In genomic region chr3:122635246-122635645, GRCm38 (mm10) we compare ENCODE assay signal across 10 mouse cellular contexts. TPM values are rescaled to one million over a fixed set of nuclear protein-coding genes. Genes with fewer than 3 reads are reported as not detected.
DNase-seq lines count a peak whose midpoint lies in the region; ATAC-seq and TF ChIP-seq lines count a peak whose summit lies in the region.
"Had no signal": no experiment of that assay in that cellular context is flagged by ENCODE, and none has a peak within 500 bp of the region (broad histone marks: within the 10 kb centered on the region; RNA-seq: fewer than 3 reads in every experiment).

No protein-coding gene starts in this region.

- peaks cover 8% of the 10 kb centered on the region; the same call in 1 of the 2 replicates for H3K4me1 ChIP-seq in limb, embryonic 14.5 days (ENCODE audit: control insufficient read depth, insufficient read depth, low read length)

- 0 out of 2 replicates have a peak overlapping the region, but pooled peaks have one; percentile 1 for H3K4me2 ChIP-seq in limb, embryonic 14.5 days (replicated peaks; ENCODE audit: low read depth, low read length, severe bottlenecking)
- H3K4me2 ChIP-seq: hindbrain, embryonic 15.5 days had no signal

- ATAC-seq in common myeloid progenitor, adult 5-6 weeks (replicated peaks; ENCODE audit: low read depth, poor library complexity, severe bottlenecking) = 0 out of 2 replicates have a peak, but pooled peaks have one; percentile 16
- ATAC-seq in limb, embryonic 14.5 days (ENCODE audit: low FRiP score, low read depth) = no peak
- no peak for ATAC-seq in megakaryocyte progenitor cell, adult 5-6 weeks (replicated peaks; ENCODE audit: poor library complexity)

- no peaks in the 10 kb centered on the region for H3K9me3 ChIP-seq in limb, embryonic 14.5 days (ENCODE audit: control insufficient read depth, low read length)
- H3K9me3 ChIP-seq: hindbrain, embryonic 15.5 days had no signal

- WGBS in limb, embryonic 14.5 days = 4% methylated on average over 12 of the region's 12 CpGs

- H3K27ac ChIP-seq in limb, embryonic 14.5 days (replicated peaks; ENCODE audit: low read depth, low read length) = no peak overlapping the region
- H3K27ac ChIP-seq: hindbrain, embryonic 15.5 days had no signal

- TF ChIP-seq POLR2A in limb, embryonic 14.5 days (IDR thresholded peaks at IDR 0.05; ENCODE audit: borderline replicate concordance, extremely low read depth, insufficient read depth, insufficient read length) = no peak

- intact Hi-C loops in heart, postnatal 25 days (cut with DNase I) = loop anchor here (5.0 kb wide), 2 partner anchors 338 to 748 kb away; no protein-coding TSS in a partner anchor

- H3K36me3 ChIP-seq in limb, embryonic 14.5 days (ENCODE audit: control insufficient read depth, insufficient read depth, low read length) = no peaks in the 10 kb centered on the region
- H3K36me3 ChIP-seq: hindbrain, embryonic 15.5 days had no signal

- H3K9ac ChIP-seq in limb, embryonic 14.5 days (ENCODE audit: low read depth, low read length, severe bottlenecking) = peak overlapping the region; percentile 21; the same call in 1 of the 2 replicates
- H3K9ac ChIP-seq: hindbrain, embryonic 15.5 days had no signal

- no peak overlapping the region for H3K4me3 ChIP-seq in limb, embryonic 14.5 days (replicated peaks; ENCODE audit: low read length)
- H3K4me3 ChIP-seq: hindbrain, embryonic 15.5 days had no signal

- H3K27me3 ChIP-seq in limb, embryonic 14.5 days (ENCODE audit: control insufficient read depth, insufficient read depth, low read length) = no peaks in the 10 kb centered on the region
- H3K27me3 ChIP-seq: hindbrain, embryonic 15.5 days had no signal

- peak; percentile 20 for DNase-seq in ES-CJ7 (ENCODE audit: low read depth, low spot score)
- peak; percentile 45 for DNase-seq in heart, postnatal 25 days (ENCODE audit: low spot score)
- DNase-seq in limb, embryonic 14.5 days (ENCODE audit: low spot score) = peak; percentile 31
- no peak for DNase-seq in right cerebral cortex, postnatal 10 days (ENCODE audit: low spot score in 2 of 2)
- DNase-seq in urinary bladder, postnatal 25 days (ENCODE audit: low spot score) = no peak
- DNase-seq in cerebellum, adult 11 months = no peak
- DNase-seq: adrenal gland, adult 8-10 months had no signal

RNA-seq across cellular contexts. Expression of gene Fnbp1l, which starts 15.7 kb away (rescaled TPM):
- 26.1 and 33.1 TPM in 2 replicates for total RNA-seq in common myeloid progenitor, adult 5-6 weeks (2017)
- 10 to 100 TPM; 19.2 to 20.3 TPM for total RNA-seq in heart, postnatal 25 days (2021)
- 76.1 and 80.4 TPM in 2 replicates for polyA plus RNA-seq in limb, embryonic 14.5 days (2012; rRNA removed)
- polyA plus RNA-seq in limb, embryonic 14.5 days (2014; fragmentation: Nextera tagmentation; extraction: Ambion mirVana) = 47.5 and 56.2 TPM in 2 replicates
- 9.0 and 13.4 TPM in 2 replicates for total RNA-seq in megakaryocyte progenitor cell, adult 5-6 weeks (2015)
- 11.0 and 12.7 TPM in 2 replicates for total RNA-seq in megakaryocyte progenitor cell, adult 5-6 weeks (2017)

Comparison
In these comparisons a context has a peak if more than half of its experiments do, and no peak if none do; other contexts are left out.
1. DNase-seq: peak in ES-CJ7 (single experiment), heart, postnatal 25 days (single experiment) and limb, embryonic 14.5 days (single experiment); none in right cerebral cortex, postnatal 10 days (0 of 2), urinary bladder, postnatal 25 days (single experiment) and cerebellum, adult 11 months (single experiment).